Mouse (Mus musculus) G1E (cell line): Measurements from ENCODE around the gene Crtac1. TPM values are rescaled to one million over a fixed set of nuclear protein-coding genes. Genes with fewer than 3 reads are reported as not detected.

Experiments
- ATAC-seq: 2 replicates; pipeline ENCODE4 v1.8.0; 2016; ENCODE audit warnings: mild to moderate bottlenecking; ENCODE audit not compliant: insufficient number of reproducible peaks, poor library complexity, low FRiP score, severe bottlenecking; ENCODE audit errors: extremely low read depth
- DNase-seq: peaks from one replicate; pipeline ENCODE4 v3.0.0; 2012; ENCODE audit warnings: low spot score
- H3K27me3 ChIP-seq: 2 replicates; pipeline ENCODE4 v1.6.1; 2012; ENCODE audit warnings: mild to moderate bottlenecking, low read length, inconsistent platforms; ENCODE audit not compliant: insufficient read depth
- H3K36me3 ChIP-seq: replicated peaks from 2 replicates; pipeline ENCODE3; 2012; ENCODE audit warnings: mild to moderate bottlenecking, inconsistent platforms
- H3K4me1 ChIP-seq: 2 replicates; pipeline ENCODE4 v1.6.1; 2012; ENCODE audit warnings: low read depth, low read length, inconsistent platforms, mixed read lengths; ENCODE audit not compliant: insufficient read depth
- H3K4me3 ChIP-seq: 2 replicates; pipeline ENCODE4 v1.5.1; 2012; ENCODE audit warnings: low read depth, mild to moderate bottlenecking, inconsistent platforms, low read length, moderate library complexity, mixed read lengths
- H3K9me3 ChIP-seq: replicated peaks from 2 replicates; pipeline ENCODE4 v1.6.1; 2012; ENCODE audit warnings: inconsistent platforms
- CTCF ChIP-seq: IDR thresholded peaks from 2 replicates; pipeline ENCODE4 v1.5.1; 2012; ENCODE audit warnings: low read depth, low read length, inconsistent platforms, mixed read lengths
- GATA1 ChIP-seq: IDR thresholded peaks from 2 replicates; pipeline ENCODE4 v1.6.1; 2012; ENCODE audit warnings: borderline replicate concordance, low read length, inconsistent platforms, mixed read lengths
- GATA2 ChIP-seq: IDR thresholded peaks from 2 replicates; pipeline ENCODE4 v1.6.1; 2012; ENCODE audit warnings: low read depth, low read length, inconsistent platforms, borderline replicate concordance
- POLR2AphosphoS5 ChIP-seq: IDR thresholded peaks from 2 replicates; pipeline ENCODE4 v1.6.1; 2012; ENCODE audit warnings: low read depth, low read length, inconsistent platforms; ENCODE audit not compliant: insufficient replicate concordance
- TAL1 ChIP-seq: conservative IDR thresholded peaks from 2 replicates; pipeline ENCODE4 v1.6.1; 2012; ENCODE audit warnings: low read depth, low read length, inconsistent platforms, mixed read lengths
- polyA plus RNA-seq: library from polyadenylated mRNA; stranded (reverse); fragments of >175 nt; gene quantifications from 2 replicates; pipeline ENCODE4 v1.2.3, GENCODE M21; 2012
- total RNA-seq, 2 experiments: library from RNA; stranded (forward) in 1 of 2; stranded (reverse) in 1 of 2; fragments of 200-1000 nt in 1 of 2; fragments of >200 nt in 1 of 2; fragmentation: Nextera tagmentation in 1 of 2; gene quantifications; 2 replicates each; pipeline ENCODE4 v1.2.3; 2014 to 2017

Crtac1 gene
- total RNA-seq (2014; fragmentation: Nextera tagmentation): not detected in 2 replicates
- not detected in 2 replicates for total RNA-seq (2017)
- not detected in 2 replicates for polyA plus RNA-seq

- no peaks in the 10 kb centered on the region; the same call in 1 of the 2 replicates for H3K27me3 ChIP-seq
- H3K4me1 ChIP-seq: no peaks in the 10 kb centered on the region
- no peak for TF ChIP-seq TAL1
- TF ChIP-seq POLR2AphosphoS5: no peak
- no peak for TF ChIP-seq CTCF
- no peak for TF ChIP-seq GATA1
- TF ChIP-seq GATA2: no peak
- no peaks in the 10 kb centered on the region for H3K36me3 ChIP-seq
- ATAC-seq: no peak
- H3K9me3 ChIP-seq: peaks cover 18% of the 10 kb centered on the region
- no peak for DNase-seq
- no peak within 1 kb of the TSS for H3K4me3 ChIP-seq
Observed at GRCm38 (mm10) chr19:42431485-42432190, at the start of gene Crtac1. TSS of gene Crtac1 (minus strand) at chr19:42431783.

DNA sequence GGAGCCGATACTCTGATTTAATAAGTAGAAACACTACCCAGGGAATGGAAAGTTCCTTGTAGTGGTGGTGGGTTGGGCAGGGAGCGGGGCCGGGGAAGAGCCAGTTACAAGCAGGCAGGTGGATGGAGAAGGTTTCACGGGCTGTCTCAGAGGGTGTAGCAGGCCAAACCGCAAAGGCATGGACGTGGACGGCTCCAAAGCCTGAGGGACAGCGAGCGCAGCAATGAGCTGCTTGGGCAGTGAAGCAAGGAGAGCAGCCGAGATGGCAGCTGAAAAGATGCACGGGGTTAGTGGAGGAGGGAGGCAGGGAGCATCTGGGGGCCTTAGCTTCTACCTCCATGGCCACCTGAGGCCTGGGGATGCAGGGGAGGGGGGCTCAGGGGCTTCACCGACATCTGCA lies 46.7 kb upstream of the Crtac1 start:
- H3K9me3 ChIP-seq: no peaks in the 10 kb centered on the region
- no peak for DNase-seq
- H3K36me3 ChIP-seq: no peaks in the 10 kb centered on the region
- 0 out of 2 replicates have a peak overlapping the region, but pooled peaks have one; percentile 1 for H3K4me3 ChIP-seq
- TF ChIP-seq CTCF: no peak
- TF ChIP-seq TAL1: no peak
- no peak for TF ChIP-seq GATA1
- no peak for TF ChIP-seq GATA2
- TF ChIP-seq POLR2AphosphoS5: no peak
- H3K4me1 ChIP-seq: no peaks in the 10 kb centered on the region
- peaks cover 6% of the 10 kb centered on the region; the same call in 1 of the 2 replicates for H3K27me3 ChIP-seq
- no peak for ATAC-seq

DNA sequence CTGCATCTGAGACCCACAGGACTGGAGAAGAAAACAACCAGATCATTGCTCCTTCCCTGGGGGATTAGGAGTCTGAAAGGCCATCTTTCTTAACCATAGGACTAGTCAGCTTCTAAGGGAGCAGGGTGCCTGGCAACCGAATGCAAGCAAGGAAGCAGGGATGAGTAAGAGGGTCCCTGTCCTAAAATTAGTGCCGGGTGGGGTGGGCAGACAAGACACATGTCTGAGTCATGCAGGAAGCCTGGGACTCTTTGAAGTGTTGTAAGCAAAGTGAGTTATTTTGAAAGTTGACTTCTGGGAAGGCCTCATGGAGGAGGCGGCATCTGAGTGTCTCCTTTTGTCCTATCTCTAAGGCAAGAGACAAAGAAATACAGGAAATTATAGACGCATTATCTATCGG lies 46.2 kb upstream of the Crtac1 start:
- no peaks in the 10 kb centered on the region for H3K9me3 ChIP-seq
- TF ChIP-seq CTCF: no peak
- TF ChIP-seq POLR2AphosphoS5: no peak
- no peak for TF ChIP-seq GATA2
- TF ChIP-seq TAL1: no peak
- no peak for TF ChIP-seq GATA1
- peaks cover 6% of the 10 kb centered on the region; the same call in 1 of the 2 replicates for H3K27me3 ChIP-seq
- no peak overlapping the region for H3K4me3 ChIP-seq
- H3K36me3 ChIP-seq: no peaks in the 10 kb centered on the region
- ATAC-seq (no peak), DNase-seq (no peak)
- no peaks in the 10 kb centered on the region for H3K4me1 ChIP-seq

DNA sequence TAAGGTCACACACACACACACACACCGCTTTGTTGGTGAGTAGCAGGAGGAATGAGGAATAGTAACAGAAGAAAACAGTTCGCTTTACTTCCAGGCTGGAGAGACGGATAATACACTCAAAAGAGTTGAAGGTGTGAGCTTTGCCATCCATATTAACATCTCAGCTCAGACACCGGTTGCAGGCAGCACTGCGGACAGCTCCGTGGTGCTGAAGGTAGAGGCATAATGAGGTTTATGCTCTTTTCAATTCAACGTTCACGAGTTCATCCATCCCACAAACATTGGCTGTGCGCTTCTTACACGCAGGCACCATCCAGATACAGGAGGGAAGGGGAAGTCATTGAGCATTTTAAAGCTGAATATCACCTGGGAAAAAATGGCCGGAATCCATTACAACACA lies 41.2 kb upstream of the Crtac1 start:
- DNase-seq: no peak
- Histone ChIP-seq H3K36me3 (no peaks in the 10 kb centered on the region), H3K9me3 (no peaks in the 10 kb centered on the region), H3K4me3 (no peak overlapping the region), H3K27me3 (no peaks in the 10 kb centered on the region), H3K4me1 (no peaks in the 10 kb centered on the region)
- TF ChIP-seq POLR2AphosphoS5 (no peak), CTCF (no peak), GATA1 (no peak), GATA2 (no peak), TAL1 (no peak)
- no peak for ATAC-seq

- no peak for DNase-seq
- TF ChIP-seq TAL1: no peak
- TF ChIP-seq GATA2: no peak
- TF ChIP-seq CTCF: no peak
- TF ChIP-seq GATA1: no peak
- no peak for TF ChIP-seq POLR2AphosphoS5
- Histone ChIP-seq H3K27me3 (no peaks in the 10 kb centered on the region), H3K36me3 (no peaks in the 10 kb centered on the region), H3K4me3 (no peak overlapping the region), H3K4me1 (no peaks in the 10 kb centered on the region), H3K9me3 (no peaks in the 10 kb centered on the region)
- no peak for ATAC-seq
Observed at GRCm38 (mm10) chr19:42471571-42471970, 40.0 kb upstream of the Crtac1 start.

DNA sequence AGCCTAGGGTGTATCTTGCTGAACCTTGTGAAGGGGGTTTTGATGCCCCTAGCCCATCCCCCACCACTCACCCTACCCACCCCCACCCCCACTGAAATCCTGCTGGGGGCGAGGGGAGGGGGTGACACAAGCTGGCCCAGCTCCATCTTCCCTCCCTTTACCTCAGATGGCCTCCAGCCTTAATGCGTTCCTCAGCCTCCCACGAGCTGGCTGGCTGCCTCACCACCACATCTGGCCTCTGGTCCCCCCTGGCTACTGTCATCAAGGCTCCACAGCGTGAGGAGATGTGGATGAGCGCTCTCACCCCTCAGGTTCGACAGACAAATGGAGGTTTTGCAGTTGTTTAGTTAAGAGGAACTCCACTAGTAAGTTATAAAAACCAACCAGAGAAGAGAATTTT lies 30.3 kb upstream of the Crtac1 start:
- no peaks in the 10 kb centered on the region for H3K4me1 ChIP-seq
- DNase-seq (no peak), ATAC-seq (no peak)
- no peak overlapping the region for H3K4me3 ChIP-seq
- no peaks in the 10 kb centered on the region for H3K9me3 ChIP-seq
- H3K36me3 ChIP-seq: no peaks in the 10 kb centered on the region
- TF ChIP-seq POLR2AphosphoS5: no peak
- no peak for TF ChIP-seq CTCF
- TF ChIP-seq GATA2: no peak
- TF ChIP-seq TAL1: no peak
- TF ChIP-seq GATA1: no peak
- H3K27me3 ChIP-seq: peaks cover 10% of the 10 kb centered on the region; the same call in 1 of the 2 replicates
